Mouse (Mus musculus) G1E (cell line): ENCODE measurements at regions not wholly inside any gene's neighbourhood (a gene's known extent, or its start where the extent isn't known, plus 50 kb on each side); places are given as distances from the start of the nearest gene placed in this dataset.

ENCODE experiments used
- CTCF ChIP-seq: IDR thresholded peaks from 2 replicates; pipeline ENCODE4 v1.5.1; 2012; ENCODE audit warnings: low read depth, low read length, inconsistent platforms, mixed read lengths
- GATA1 ChIP-seq: IDR thresholded peaks from 2 replicates; pipeline ENCODE4 v1.6.1; 2012; ENCODE audit warnings: borderline replicate concordance, low read length, inconsistent platforms, mixed read lengths
- POLR2AphosphoS5 ChIP-seq: IDR thresholded peaks from 2 replicates; pipeline ENCODE4 v1.6.1; 2012; ENCODE audit warnings: low read depth, low read length, inconsistent platforms; ENCODE audit not compliant: insufficient replicate concordance

DNA sequence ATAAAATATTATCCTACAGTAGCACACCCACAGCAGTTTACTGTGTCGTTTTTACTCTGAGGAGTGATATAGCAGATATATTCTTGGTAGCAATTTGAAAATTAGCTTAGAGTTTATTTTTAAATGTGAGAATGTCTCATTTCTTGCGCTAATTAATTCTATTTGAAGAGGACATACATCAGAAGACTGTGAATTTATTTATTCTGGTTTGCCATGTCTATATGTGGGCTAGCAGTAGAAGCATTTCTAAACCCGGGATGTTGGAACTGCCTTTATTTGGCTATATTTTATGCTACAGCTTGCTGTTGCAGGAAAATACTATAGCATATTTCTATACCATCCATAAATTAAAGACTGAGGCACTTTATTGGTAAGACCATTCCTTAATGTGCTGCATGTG, 203.0 kb upstream of the Pclo start:
- TF ChIP-seq GATA1 (no peak), CTCF (no peak), POLR2AphosphoS5 (no peak)
